Mouse (Mus musculus) hematopoietic stem cell, adult 5-6 weeks (primary cell): Measurements from ENCODE around the gene Gm49403. TPM values are rescaled to one million over a fixed set of nuclear protein-coding genes. Genes with fewer than 3 reads are reported as not detected.

Experiments
- ATAC-seq, 2 experiments: fragments of 125-278 bp in 1 of 2; replicated peaks in 1 of 2; 2 replicates each; pipeline ENCODE4 v1.8.0; 2016 to 2017; ENCODE audit warnings: inconsistent platforms in 2 of 2, mild to moderate bottlenecking in 2 of 2, moderate number of reproducible peaks in 2 of 2, low read depth in 1 of 2, moderate TSS enrichment in 1 of 2; ENCODE audit not compliant: low FRiP score in 2 of 2, poor library complexity in 2 of 2, severe bottlenecking in 2 of 2, insufficient read depth in 1 of 2, low TSS enrichment in 1 of 2
- total RNA-seq: library from RNA; stranded (forward); fragments of 172-1452, 232-1000 nt; gene quantifications from 2 replicates; pipeline ENCODE4 v1.2.3, GENCODE M21; 2017

Gene Gm49403
- total RNA-seq, 1 experiment from 2014 or later: not detected

DNA sequence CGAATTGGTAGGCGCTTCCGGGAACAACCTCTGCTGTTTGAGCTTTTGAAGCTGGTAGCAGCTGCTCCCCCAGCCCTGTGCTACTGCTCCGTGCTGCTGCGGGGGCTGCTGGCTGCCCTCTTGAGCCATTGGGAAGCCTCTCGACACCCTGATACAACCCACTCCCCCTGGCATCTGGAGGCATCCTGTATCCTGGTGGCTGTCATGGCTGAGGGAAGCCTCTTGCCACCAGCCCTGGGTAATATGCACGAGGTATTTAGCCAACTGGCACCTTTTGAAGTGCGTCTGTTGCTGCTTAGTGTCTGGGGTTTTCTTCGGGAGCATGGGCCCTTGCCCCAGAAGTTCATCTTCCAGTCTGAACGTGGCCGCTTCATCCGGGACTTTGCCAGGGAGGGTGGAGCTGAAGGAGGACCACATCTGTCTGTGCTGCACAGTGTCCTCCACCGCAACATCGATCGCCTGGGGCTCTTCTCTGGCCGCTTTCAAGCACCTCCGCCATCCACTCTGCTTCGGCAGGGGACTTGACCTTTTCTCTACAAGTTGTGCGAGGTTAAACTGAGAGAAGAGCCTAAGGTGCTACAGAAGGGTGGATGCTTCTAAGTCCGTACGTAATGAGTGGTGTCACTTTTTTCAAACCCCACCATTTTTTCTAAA is 13.6 kb downstream of the Gm49403 start:
- 0 out of 4 replicates have a peak, but pooled peaks of 1 of the 2 experiments have one; percentile 1 for ATAC-seq

DNA sequence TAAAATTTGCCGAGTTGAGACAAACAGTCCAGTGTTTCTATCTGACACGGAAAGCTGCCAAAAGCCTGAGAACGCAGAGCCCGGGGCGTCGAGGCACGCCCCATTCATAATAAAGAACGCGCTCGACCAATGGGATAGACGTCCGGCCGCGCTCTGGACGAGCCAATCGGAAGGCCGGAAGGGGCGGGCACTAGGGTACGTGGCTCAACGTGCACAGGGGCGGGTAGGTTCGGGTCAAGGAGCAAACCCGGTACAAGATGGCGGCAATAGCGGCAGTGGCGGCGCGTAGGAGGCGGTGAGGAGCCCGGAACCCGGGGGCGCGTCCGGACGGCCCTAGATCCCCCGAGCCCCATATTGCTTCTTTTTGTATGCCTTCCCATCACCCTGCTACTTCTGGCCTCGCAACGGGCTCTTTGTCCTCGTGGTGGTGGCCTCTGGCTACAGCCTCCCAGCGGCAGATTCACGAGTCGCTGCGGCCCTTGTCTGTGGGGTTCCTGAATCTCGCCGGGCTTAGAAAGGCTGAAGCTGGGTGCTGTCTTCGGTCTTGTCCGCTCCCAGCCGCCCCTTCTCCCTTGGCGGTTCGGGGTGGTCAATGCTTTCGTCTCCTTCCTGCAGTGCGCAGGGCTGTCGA is 14.2 kb downstream of the Gm49403 start, which contains the start of gene Ganab:
Gene Ganab, plus strand, starts transcription at position 207 of the 631 bp plus-strand sequence.
- peak; percentile 99 for ATAC-seq

DNA sequence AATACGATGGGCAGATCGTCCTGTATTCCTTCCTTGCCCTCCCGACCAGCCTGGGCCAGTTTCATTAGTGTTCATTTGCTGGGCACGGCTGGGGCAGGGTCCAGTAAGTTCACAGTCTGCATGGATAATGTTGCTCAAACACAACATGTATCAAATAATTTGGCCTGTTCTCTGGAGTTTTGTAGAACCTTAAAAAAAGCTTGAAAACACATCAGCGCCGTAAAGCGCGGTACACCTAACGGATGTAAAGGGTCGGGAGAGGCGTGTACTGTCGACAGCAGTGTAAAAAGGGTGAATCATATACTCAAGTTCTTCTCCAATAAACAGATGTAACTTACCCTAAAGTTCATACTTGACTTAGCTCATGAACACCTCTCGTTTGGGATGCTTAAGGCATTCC is 14.8 kb downstream of the Gm49403 start:
- no peak for ATAC-seq

DNA sequence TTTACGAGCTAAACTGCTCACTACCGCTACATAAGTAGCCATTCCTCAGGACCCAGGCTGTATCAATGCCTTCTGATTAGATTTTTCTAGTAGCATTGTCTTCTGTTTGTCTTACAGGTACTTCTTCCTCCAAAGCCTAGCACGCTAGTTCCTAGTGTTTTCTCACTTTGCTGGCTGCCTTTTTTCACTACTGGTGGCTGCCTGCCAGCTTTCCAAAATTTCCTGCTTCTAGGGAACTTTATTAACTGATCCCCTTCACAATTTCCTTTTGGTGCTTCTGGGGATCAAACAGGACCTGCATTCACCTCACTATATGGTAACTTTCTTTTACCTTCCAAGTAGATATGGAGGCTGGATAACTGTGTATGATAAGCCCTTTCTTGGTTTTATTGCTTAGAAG is 15.3 kb downstream of the Gm49403 start:
- ATAC-seq: no peak

DNA sequence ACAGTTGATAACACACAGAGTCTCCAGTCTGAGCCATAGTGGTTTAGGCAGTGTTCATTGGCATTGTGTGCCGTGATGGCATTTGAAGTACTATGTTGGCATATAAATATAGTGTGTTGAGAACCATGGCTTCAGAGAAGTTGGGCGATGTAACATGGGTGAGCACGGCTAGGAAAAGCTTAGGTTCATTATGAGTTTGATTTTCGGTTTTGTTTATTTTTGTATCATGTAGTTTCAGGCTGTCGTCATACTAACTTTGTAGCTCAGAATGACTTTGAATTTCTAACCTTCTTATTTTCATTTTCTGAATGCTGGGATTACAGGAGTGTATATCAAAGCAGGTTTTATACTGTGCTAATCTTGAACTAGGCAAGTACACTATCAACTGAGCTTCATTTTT is 19.7 kb downstream of the Gm49403 start:
- ATAC-seq: no peak

DNA sequence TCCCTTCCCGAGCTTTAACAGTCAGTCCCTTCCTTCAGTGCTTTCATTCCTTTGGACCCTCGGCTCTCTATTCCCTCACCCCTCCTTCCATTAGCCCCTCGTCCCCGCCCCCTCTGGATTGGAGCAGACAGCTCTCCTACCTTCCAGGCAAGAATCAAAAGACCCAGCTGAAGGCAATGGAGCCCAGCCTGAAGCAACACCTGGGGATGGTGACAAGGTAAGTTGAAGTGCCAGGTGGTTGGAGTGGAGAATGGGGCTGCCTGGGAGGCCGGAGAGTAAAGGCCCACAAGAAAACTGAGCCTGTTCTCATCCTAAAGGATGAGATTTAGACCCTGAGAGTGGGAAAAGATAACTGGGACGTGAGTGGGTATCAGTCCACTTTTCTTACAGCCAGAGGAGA is 24.8 kb downstream of the Gm49403 start:
- ATAC-seq: no peak

DNA sequence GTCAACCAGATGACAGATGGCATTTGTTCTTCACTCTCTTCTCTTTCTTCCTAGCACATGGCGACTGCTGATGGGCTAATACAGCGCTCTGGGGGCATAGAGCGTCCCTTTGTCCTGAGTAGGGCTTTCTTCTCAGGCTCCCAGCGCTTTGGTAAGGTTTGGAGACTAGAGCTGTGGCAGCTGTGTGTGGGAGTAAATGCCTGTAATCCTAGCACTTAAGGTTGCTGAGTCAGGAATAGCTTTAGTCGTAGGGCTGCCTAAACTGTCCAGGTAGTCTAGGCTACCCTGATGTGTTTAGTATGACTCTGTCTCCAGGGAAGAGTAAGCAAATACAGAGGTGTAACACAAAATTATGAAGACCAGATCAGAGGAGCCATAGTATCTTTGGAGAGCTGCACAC is 28.1 kb downstream of the Gm49403 start:
- no peak for ATAC-seq

DNA sequence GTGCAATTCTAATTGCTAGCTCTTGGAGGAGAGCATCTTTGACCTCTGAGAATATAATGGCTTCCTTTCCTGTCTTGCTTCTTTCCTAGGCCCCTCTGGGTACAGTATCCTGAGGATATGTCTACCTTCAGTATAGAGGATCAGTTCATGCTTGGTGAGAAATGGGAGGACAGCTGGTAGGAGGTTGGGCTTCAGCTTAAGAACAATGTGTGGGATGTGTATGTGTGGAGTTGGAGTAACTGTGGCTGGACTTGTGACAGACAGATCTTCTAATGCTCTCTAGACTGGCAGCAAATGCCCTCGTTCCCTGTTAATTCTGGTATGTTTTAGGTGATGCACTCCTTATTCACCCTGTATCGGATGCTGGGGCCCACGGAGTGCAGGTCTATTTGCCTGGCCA is 30.5 kb downstream of the Gm49403 start:
- no peak for ATAC-seq

DNA sequence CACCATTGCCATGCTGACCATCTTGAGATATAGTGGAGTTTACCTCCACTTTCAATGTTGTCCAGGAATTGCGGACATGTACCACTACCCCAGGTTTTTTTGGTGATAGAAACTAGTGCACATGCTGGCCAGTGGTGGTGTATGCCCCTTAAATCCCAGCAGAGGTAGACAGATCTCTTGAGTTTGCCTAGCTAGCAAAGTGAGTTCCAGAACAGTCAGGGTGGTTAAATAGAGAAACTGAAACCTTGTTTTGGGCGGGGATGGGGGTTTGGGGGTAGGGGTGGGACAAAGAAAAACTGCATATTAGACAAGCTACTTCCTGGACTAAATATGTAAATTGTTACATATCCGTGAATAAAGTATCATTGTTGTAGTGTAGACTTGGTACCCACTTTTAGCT is 35.3 kb downstream of the Gm49403 start:
- ATAC-seq: no peak

DNA sequence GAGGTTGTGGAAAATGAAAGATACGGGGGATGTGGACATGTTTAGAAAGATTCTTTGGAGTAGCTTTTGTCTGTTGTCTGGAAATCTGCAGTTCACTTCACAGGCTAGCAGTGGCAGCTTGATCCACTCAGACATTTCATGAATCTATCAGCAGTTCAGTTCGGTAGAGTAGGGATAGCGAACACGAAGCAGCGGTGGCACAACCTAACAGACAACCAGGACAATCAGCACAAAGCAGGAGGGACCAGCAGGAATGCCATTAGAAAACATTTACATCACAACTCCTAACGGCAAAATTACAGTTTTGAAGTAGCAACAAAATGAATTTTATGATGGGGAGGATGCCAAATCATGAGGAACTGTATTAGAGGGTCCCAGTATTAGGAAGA is 35.9 kb downstream of the Gm49403 start:
- no peak for ATAC-seq

DNA sequence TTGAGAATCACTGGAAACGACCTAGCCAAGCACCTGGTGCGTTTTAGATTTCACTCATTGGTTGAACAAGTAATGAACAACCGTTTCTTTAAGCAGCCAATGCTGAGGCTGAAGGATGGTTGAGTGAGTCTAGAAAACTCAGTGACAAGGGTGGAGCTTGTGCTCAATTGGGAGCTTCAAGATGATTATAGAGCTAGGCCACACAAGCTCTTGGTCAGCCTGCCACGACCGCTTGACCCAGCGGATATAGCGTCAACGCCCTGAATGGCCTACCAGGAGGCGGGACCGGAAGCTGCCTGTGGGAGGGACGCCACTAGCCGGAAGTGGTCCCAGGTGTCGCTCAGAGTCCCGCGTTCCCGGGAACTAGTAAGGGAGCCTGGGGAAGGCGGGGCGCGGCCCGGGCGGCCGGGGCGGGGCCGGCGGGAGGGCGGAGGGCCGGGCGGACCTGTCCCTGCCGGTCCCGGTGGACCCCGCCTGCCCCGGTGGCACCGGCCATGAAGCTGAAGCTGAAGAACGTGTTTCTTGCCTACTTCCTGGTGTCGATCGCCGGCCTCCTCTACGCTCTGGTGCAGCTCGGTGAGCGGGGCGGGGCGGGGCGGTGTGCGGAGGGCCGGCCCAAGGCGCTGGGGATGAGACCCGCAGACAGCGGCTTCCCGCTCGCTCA is 36.5 kb downstream of the Gm49403 start, which contains the start of gene B3gat3:
Gene B3gat3, plus strand, starts transcription at position 302 of the 664 bp plus-strand sequence.
- peak; percentile 82 to 83 for ATAC-seq

DNA sequence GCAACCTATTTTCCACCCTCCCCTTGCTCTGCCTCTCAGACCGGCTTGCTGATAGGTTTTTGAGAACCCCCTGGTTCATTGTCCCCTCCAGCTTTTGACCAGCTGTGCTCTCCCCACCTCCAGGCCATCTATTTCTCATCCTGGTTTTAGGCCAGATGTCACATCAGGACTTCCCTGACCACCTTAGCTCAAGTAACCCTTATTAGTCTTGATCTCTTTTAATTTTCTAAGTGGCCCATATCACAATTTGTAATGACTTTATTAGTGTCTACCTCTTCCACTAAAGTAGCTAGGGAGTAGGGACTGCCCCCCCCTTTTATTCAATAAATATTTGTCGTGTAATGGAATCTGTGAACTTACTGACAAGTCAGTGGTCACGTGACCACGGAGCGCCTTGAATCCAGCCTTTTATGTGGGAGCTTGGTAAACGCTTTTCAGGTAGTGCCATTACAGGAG is 37.1 kb downstream of the Gm49403 start:
- ATAC-seq: 0 out of 4 replicates have a peak, but pooled peaks of 1 of the 2 experiments have one; percentile 10

DNA sequence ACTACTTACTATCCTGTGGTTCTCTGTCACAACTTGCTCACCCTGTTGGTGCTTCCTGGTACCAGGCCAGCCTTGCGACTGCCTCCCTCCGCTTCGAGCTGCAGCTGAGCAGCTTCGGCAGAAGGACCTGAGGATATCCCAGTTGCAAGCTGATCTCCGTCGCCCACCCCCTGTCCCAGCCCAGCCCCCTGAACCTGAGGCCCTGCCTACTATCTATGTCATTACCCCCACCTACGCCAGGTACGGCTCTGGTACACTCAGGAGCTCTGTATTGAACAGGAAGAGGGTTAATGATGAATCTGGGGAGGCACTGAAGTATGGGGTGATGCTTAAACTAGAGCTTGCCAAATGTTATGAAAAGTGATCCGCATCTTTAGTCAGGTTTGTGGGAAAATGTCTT is 38.0 kb downstream of the Gm49403 start:
- no peak for ATAC-seq

DNA sequence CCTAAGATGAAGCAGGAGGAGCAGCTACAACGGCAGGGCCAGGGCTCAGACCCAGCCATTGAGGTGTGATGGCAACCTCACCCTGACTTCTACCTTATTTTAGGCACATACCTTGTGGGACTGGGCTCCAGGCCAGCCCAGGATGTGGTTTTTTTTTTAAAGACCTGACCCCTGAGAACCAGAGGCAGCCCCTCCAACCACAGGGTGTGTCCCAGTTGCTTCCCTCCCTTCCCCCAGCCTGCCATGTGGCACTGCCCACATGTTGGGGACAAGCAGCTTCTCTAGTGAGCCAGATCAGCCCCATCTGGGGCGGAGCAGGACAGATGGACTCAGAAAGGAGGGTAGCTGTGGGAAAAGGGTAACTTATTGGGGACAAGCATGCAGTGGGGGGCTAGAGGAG is 43.0 kb downstream of the Gm49403 start:
- no peak for ATAC-seq

DNA sequence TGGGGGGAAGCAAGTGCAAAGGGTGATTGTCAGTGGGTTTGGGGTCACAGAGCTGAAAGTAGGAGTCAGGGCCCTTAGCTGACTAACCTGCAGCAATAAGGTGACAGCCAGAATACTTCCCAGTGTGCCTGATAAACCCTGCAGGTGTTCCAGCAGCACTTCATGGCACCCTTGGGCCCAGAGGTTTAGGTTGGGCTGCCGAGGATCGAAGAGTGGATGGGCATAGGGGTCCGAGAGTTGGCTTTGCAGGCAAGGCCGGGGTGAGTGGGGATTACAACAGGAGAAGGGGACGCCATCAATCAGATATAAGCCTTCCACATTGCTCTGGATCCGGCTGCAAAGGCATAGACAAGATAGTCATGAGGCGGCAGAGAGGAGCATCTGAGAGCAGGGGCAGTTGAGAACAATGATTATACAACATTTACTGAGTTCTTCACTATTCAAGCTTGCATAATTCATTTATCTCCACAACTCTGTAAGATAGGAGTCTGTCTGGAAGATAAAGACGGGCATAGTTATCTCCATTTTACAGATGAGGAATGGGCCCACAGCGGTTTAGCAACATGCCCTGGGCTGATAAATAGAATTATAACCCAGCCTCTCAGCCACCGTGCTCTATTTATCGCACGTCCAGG is 44.3 kb downstream of the Gm49403 start:
- ATAC-seq: no peak

DNA sequence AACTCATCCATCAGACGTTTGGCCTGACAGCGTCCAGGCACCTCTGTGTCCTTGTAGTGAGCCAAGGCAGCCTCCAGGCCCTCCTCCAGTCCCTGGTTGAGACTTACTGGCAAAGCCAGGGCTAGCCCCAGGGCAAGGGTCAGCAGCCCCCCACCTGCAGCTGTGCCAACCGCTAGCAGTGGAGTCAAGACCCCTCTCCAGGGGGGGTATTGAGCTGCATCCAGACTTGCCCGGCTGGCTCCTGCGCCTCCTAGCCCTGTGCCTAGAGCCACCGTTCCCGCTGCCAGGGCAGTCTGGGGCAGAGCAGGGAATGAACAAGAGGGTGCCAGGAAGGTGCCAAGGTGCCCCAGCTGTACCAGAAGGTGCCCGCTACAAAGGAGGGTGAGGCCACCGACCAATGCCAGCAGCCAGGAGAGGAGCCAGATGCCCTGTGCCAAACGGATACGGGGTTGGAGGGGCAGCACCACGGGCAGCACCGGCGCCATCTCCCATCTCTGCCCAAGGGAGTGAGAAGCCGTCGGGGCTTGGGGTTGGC is 45.0 kb downstream of the Gm49403 start:
- peak; percentile 20 to 49; a peak in 3 of 4 replicates for ATAC-seq

DNA sequence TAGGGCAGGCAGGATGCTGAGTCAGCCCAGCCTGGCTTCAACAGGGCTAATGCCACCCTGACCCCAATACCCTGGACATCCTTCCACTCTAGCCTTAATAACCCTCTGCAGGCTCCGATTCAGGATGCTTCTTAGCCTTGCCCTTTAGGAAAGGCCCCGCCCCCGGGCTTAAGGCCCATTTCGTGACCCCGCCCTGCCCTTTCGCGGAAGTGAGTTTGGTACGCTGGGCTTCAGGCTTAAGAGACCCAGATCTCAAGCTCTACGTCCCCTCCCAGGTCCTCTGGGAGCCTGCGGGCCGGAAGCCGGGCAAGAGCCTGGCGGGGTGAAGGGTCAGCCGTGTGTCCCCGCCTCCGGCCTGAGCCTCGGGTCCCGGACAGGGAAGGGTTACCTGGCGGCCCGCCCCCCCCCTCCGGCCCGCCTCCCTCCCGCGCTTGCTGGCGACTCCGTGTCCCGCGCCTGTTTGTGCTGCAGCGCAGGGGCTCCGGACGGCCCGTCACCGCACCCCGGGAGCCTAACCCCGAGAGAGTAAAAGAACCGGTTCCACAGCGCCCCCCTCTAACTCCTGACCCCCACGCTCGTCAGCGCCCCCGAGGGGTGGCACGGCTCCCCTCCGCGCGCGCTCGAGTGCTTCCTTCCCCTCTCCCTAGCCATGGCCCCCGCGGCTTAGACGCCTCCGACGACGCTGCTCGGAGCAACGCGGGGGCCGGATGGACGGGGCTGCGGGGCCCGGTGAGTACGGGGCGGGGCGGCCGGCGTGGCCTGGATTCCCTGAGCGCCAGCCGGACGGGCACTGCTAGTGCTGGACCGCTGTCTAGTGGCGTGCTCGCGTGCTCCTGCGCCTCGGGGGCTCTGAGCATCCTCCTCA is 45.7 kb downstream of the Gm49403 start, which contains the start of the genes Rom1 and Eml3:
Gene Rom1, minus strand, starts transcription at position 133 of the 865 bp plus-strand sequence.
Gene Eml3, plus strand, starts transcription at position 329 of the 865 bp plus-strand sequence.
- peak; percentile 65 to 76 for ATAC-seq
